Mouse (Mus musculus) gonadal fat pad, adult 2 months (tissue): Measurements from ENCODE around the gene Mospd3. TPM values are rescaled to one million over a fixed set of nuclear protein-coding genes. Genes with fewer than 3 reads are reported as not detected.
"Not testable (repeated sequence)": the region's sequence is repeated elsewhere in the genome, so short reads cannot be mapped to it uniquely, and the experiment has no call there.

Source experiments
- DNase-seq: peaks from one replicate; pipeline ENCODE4 v3.0.0-alpha.2; 2012; ENCODE audit warnings: low read depth
- polyA plus RNA-seq: library from polyadenylated mRNA; depleted of rRNA; stranded (reverse); fragments of >200 nt; gene quantifications from 2 replicates; pipeline ENCODE4 v1.2.3, GENCODE M21; 2012

The Mospd3 gene
- polyA plus RNA-seq, 1 experiment, result 55.1 TPM

- no peak for DNase-seq
These were observed 14.5 kb upstream of the Mospd3 start for GRCm38 (mm10) chr5:137615347-137615746.

- not testable (repeated sequence) for DNase-seq
These were observed 14.1 kb upstream of the Mospd3 start for GRCm38 (mm10) chr5:137614921-137615320.

- no peak for DNase-seq
These were observed 12.7 kb upstream of the Mospd3 start, which contains the start of gene Pcolce for GRCm38 (mm10) chr5:137613550-137613949. Gene Pcolce (minus strand): TSS chr5:137613784.

GRCm38 (mm10) chr5:137613076-137613475, 12.2 kb upstream of the Mospd3 start:
- DNase-seq, result no peak

GRCm38 (mm10) chr5:137611245-137611602, 10.4 kb upstream of the Mospd3 start:
- DNase-seq, result no peak

- DNase-seq, result no peak
These were observed 9.8 kb upstream of the Mospd3 start for GRCm38 (mm10) chr5:137610548-137611244.

- no peak for DNase-seq
These were observed 9.2 kb upstream of the Mospd3 start for GRCm38 (mm10) chr5:137610056-137610455.

- no peak for DNase-seq
These were observed 8.4 kb upstream of the Mospd3 start for GRCm38 (mm10) chr5:137609292-137609691.

- no peak for DNase-seq
These were observed 7.9 kb upstream of the Mospd3 start for GRCm38 (mm10) chr5:137608654-137609190.

- no peak for DNase-seq
These were observed 7.2 kb upstream of the Mospd3 start for GRCm38 (mm10) chr5:137607860-137608653.

- DNase-seq, result no peak
These were observed 489 bp upstream of the Mospd3 start for GRCm38 (mm10) chr5:137601365-137601729.

GRCm38 (mm10) chr5:137600281-137600618, 608 bp downstream of the Mospd3 start:
- no peak for DNase-seq

GRCm38 (mm10) chr5:137599600-137599999, 1.3 kb downstream of the Mospd3 start:
- no peak for DNase-seq

GRCm38 (mm10) chr5:137598100-137598826, 2.6 kb downstream of the Mospd3 start:
- DNase-seq, result no peak

- no peak for DNase-seq
These were observed 3.2 kb downstream of the Mospd3 start for GRCm38 (mm10) chr5:137597625-137598024.

- DNase-seq, result no peak
These were observed 4.1 kb downstream of the Mospd3 start for GRCm38 (mm10) chr5:137596601-137597261.

- DNase-seq, result no peak
These were observed 4.9 kb downstream of the Mospd3 start for GRCm38 (mm10) chr5:137595921-137596320.

GRCm38 (mm10) chr5:137590507-137590906, 10.4 kb downstream of the Mospd3 start:
- DNase-seq, result no peak

- DNase-seq, result no peak
These were observed 15.9 kb downstream of the Mospd3 start for GRCm38 (mm10) chr5:137584976-137585375.

GRCm38 (mm10) chr5:137583670-137584169, 17.1 kb downstream of the Mospd3 start:
- DNase-seq, result no peak

GRCm38 (mm10) chr5:137582702-137583101, 18.2 kb downstream of the Mospd3 start:
- no peak for DNase-seq

GRCm38 (mm10) chr5:137580246-137580645, 20.6 kb downstream of the Mospd3 start:
- no peak for DNase-seq
